Mouse (Mus musculus) bone marrow, adult 2 months (tissue): Measurements from ENCODE around the gene Sart1. TPM values are rescaled to one million over a fixed set of nuclear protein-coding genes. Genes with fewer than 3 reads are reported as not detected.

Experiments
- H3K27ac ChIP-seq: fragments of 200-500 bp; 2 replicates; pipeline ENCODE4 v1.5.1; 2012; ENCODE audit warnings: low read depth, mild to moderate bottlenecking, control low read depth, inconsistent platforms, low read length; ENCODE audit not compliant: control insufficient read depth, poor library complexity, insufficient read depth
- H3K4me1 ChIP-seq: fragments of 200-500 bp; 2 replicates; pipeline ENCODE4 v1.6.1; 2011; ENCODE audit warnings: low read length; ENCODE audit not compliant: control insufficient read depth, insufficient read depth
- H3K4me3 ChIP-seq: fragments of 200-500 bp; replicated peaks from 2 replicates; pipeline ENCODE3; 2011; ENCODE audit warnings: mild to moderate bottlenecking, low read depth, low read length, control low read depth; ENCODE audit not compliant: control insufficient read depth
- CTCF ChIP-seq: fragments of 200-500 bp; IDR thresholded peaks from 2 replicates; pipeline ENCODE4 v1.5.1; 2011; ENCODE audit warnings: low read length, control low read depth; ENCODE audit not compliant: control insufficient read depth, insufficient read depth
- POLR2A ChIP-seq: fragments of 200-500 bp; IDR thresholded peaks from 2 replicates; pipeline ENCODE4 v1.6.1; 2011; ENCODE audit warnings: low read depth, mild to moderate bottlenecking, control low read depth, low read length, borderline replicate concordance; ENCODE audit not compliant: control insufficient read depth
- WGBS: fragments of 180-500 bp; shearing (Covaris S2); methylation state at CpG from one replicate; pipeline ENCODE4 v1.1.7; 2018; 5-methylcytosine and 5-hydroxymethylcytosine counted together
- polyA plus RNA-seq: library from polyadenylated mRNA; stranded (reverse); fragments of >200 nt; gene quantifications from 2 replicates; pipeline ENCODE4 v1.2.4, GENCODE M21; 2011; ENCODE audit warnings: low replicate concordance; ENCODE audit not compliant: missing spikeins, insufficient read depth, insufficient read length

Sart1 gene
- 161 and 213 TPM in 2 replicates for polyA plus RNA-seq

DNA sequence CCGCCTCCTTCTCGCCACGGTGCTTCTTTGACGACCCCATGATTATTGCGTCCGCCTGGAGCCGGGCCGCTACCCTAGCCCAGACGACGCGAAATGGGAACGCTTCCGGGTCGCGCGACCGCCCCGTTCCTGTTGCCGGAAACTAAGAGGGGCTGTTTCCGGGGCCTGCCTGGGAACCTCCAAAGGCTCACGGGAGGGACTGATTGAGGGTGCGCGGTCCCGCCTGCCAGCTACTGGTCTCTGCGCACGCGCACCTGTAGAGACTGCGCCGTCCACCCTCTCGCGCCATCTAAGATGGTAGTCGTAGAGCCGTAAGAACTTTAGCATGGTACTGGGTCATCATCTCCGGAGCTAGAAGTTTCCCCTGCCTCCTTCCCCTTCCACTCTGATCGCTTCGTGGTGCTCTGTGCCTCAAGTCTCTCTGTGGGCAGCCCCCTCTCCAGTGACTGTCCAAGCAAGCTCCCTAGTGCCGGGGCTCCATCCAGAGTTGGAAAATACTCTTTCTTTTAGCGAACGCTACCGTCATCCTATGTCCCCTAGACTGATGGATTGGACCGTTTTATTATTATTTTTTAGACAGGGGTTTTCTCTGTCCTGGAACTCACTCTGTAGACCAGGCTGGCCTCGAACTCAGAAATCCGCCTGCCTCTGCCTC is at the start of gene Sart1:
Sart1 (minus strand) TSS at position 116 of the 655 bp plus-strand sequence.
- peak within 1 kb of the TSS; percentile 90 for H3K27ac ChIP-seq
- TF ChIP-seq CTCF = no peak
- peak; percentile 97 for TF ChIP-seq POLR2A
- under 1% methylated on average over 43 of the region's 43 CpGs for WGBS
- H3K4me1 ChIP-seq = peaks cover 1% of the 10 kb centered on the region; the same call in 1 of the 2 replicates
- peak within 1 kb of the TSS; percentile 89 for H3K4me3 ChIP-seq

DNA sequence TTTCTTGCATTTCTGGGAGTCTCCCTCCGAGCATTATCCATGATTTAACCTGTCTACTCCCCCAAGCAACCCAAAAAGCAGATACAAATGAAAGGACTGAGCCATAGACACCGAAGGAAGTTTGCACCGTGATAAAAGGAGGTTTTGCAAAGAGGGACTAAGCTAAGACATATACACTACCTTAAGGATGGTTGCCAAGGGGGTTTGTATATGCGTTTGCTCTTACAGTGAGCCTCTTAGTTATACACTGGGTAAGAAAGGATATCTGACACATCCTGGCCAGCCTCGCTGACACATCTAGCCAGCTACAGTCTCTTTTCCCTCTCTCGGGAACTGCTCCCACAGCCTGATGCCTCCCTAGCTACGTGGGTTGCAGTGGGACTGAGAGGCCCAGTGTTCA is 45.4 kb upstream of the Sart1 start:
- 50% methylated on average over 7 of the region's 7 CpGs for WGBS
- Histone ChIP-seq H3K27ac (no peak overlapping the region), H3K4me3 (peak overlapping the region; percentile 73), H3K4me1 (no peaks in the 10 kb centered on the region; the same call in 1 of the 2 replicates)
- no peak for TF ChIP-seq POLR2A
- TF ChIP-seq CTCF = no peak

DNA sequence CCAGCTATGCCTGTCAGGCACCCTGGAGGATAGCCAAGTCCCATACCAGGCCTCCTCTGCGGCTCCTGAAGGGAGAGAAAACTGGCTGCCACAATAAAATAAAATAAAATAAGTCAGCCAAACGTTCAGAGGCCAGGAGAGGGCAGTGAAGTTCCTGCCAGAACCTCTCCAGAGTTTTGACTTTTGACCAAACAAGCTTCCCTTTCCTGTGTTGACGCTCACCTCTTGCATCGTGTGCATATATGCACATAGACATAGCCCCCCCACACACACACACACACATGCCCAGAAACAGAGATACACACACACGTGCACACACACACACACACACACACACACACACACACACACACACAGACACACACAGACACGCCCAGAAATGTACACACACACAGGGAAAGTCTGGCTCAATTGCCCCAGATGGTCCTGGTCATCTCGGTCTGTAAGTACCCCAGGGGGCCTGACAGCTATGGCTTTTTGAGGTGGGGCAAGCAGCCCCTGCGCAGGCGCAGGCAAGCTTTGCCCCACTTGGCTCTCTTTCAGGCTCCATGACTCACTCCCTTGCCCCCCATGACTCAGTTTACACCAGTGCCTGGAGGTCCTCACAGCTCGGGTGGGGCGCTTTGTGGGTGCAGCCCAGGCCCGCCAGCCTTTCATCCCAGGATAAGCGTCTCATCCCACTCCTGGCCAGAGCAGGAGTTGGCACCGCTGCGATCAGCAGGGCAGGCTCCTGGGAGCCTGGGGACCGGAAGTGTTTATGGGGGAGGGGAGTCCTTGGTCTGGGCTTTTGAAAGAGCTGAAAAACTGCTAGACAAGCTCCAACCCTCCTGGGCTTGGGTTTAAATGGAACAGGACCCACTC is 44.7 kb upstream of the Sart1 start:
- Histone ChIP-seq H3K4me1 (no peaks in the 10 kb centered on the region; the same call in 1 of the 2 replicates), H3K27ac (peak overlapping the region; percentile 62), H3K4me3 (peak overlapping the region; percentile 73)
- peak; percentile 27; the same call in 1 of the 2 replicates for TF ChIP-seq CTCF
- TF ChIP-seq POLR2A = no peak
- WGBS = 1% methylated on average over 16 of the region's 16 CpGs

DNA sequence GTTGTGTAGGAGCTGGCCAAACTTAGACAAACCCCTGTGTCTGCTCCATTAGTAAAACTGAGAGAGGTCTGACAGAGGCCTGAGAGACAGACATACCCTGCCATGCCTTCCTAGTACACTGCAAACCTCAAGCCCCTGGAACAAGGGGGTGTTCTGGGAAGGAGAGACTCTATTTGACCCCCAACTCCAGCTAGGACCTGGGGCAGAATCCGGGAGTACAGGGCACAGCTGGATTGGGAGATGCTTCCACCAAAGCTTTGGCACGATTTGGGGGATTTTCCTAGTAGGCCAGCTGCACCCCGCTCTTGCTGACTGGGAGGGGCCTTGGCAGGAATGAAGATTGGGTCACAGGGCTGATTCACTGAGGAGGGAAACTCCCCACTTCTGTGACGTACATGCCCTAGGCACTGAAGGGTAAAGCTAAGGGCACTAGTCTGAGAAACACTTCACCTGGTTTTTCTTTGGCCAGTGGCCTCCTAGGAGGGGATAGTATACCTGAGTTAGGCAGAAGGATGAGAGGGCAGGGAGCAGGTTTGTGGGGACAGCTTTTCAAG is 43.5 kb upstream of the Sart1 start:
- TF ChIP-seq CTCF (no peak), POLR2A (no peak)
- WGBS = 68% methylated on average over 4 of the region's 4 CpGs
- Histone ChIP-seq H3K27ac (no peak overlapping the region), H3K4me3 (no peak overlapping the region), H3K4me1 (no peaks in the 10 kb centered on the region; the same call in 1 of the 2 replicates)

DNA sequence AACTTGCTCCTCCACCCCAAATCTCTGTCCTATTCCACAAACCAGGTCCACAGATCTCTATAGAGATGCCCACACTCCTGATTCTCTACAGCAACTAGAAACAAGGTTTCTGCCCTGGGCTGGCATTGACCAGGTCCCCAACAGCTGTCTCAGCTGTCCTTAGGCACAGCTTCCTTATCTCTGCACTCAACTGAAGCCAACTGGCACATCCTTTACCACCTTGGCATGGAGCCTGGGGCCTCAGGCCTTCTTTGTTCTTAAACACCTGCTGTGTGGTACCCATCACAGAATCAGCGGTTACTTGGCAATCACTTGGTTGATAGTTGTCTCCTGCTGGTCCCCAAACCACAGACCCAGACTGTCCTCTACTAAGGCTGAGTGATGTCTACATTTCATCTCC is 41.9 kb upstream of the Sart1 start:
- H3K4me1 ChIP-seq = no peaks in the 10 kb centered on the region; the same call in 1 of the 2 replicates
- 53% methylated on average over 1 of the region's 1 CpGs for WGBS
- TF ChIP-seq CTCF (no peak), POLR2A (no peak)

DNA sequence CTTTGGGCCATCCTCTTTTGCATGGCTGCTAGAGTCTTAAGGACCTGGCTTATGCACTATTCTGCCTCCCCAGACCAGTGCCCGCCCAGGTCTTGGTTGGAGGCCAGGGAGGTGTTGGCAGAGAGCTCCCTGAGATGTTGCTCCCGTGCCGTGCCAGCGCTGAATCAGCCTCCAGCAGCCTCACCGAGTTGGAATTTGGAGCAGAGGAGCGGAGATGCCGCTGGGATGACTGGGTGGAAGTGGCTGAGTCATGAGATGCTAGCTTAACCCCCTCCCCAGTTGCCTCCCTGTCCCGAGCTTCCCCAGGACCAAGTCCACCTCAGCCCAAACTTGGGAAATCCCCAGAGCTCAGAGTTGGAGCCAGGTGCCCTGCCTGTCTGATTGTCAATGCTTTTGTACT is 41.3 kb upstream of the Sart1 start:
- Histone ChIP-seq H3K4me3 (no peak overlapping the region), H3K27ac (no peak overlapping the region), H3K4me1 (no peaks in the 10 kb centered on the region; the same call in 1 of the 2 replicates)
- TF ChIP-seq POLR2A = no peak
- 80% methylated on average over 8 of the region's 8 CpGs for WGBS

More for the DNA sequence above, 41.9 kb upstream of the Sart1 start:
- H3K4me3 ChIP-seq = no peak overlapping the region
- no peak overlapping the region for H3K27ac ChIP-seq

DNA sequence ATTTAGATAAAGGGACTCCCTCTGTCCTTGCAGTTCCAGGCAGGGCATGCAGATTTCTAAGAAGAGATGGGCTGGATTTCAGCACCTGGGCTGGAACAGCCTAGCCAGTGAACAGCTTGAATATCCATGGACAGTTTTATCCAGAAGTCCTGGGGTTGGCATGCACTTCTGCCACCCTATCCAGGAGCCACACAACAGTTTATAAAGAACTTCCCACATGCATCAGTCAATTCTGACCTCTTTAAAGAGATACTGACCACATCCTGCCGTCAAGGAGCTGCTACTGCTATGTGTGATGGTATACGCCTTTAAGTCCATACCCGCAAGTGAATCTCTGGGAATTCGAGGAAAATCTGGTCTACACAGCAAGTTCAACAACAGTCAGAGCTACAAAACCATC is 40.7 kb upstream of the Sart1 start:
- H3K27ac ChIP-seq = no peak overlapping the region
- 69% methylated on average over 4 of the region's 4 CpGs for WGBS
- no peak overlapping the region for H3K4me3 ChIP-seq

DNA sequence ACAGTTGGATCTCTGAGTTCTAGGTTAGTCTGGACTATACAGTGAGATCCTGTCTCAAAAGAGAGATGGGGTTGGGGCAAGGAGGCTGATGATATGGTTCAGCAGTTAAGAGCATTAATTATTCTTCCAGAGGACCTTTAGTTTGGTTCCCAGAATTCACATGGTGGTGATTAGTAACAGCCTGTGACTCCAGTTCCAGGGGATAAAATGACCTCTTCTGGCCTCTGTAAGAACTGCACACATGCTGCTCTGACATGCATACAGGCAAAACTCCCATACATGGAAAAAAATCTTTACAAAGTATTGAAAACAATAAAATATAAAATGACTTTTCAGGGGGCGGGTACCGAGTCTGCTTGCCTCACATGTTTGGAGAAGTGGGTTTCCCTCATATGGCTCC is 39.6 kb upstream of the Sart1 start:
- Histone ChIP-seq H3K4me1 (no peaks in the 10 kb centered on the region; the same call in 1 of the 2 replicates), H3K27ac (no peak overlapping the region), H3K4me3 (no peak overlapping the region)
- WGBS = 61% methylated on average over 2 of the region's 2 CpGs
- TF ChIP-seq POLR2A = no peak
- no peak for TF ChIP-seq CTCF

More for the DNA sequence above, 40.7 kb upstream of the Sart1 start:
- TF ChIP-seq POLR2A (no peak), CTCF (no peak)
- H3K4me1 ChIP-seq = no peaks in the 10 kb centered on the region; the same call in 1 of the 2 replicates
